Mouse (Mus musculus) limb, embryonic 14.5 days (tissue): ENCODE measurements around the gene Speer4d. TPM values are rescaled to one million over a fixed set of nuclear protein-coding genes. Genes with fewer than 3 reads are reported as not detected.
A peak's percentile ranks its signal among the peaks of the same experiment; 100 is the strongest.
"Not testable (repeated sequence)": the region's sequence is repeated elsewhere in the genome, so short reads cannot be mapped to it uniquely, and the experiment has no call there.

Source experiments
- ATAC-seq: fragments of 200-750 bp; cut with Nextera tagmentation; 2 replicates; pipeline ENCODE4 v1.8.0; 2017; ENCODE audit warnings: low read depth, moderate number of reproducible peaks, moderate TSS enrichment; ENCODE audit not compliant: low FRiP score
- DNase-seq: peaks from one replicate; pipeline ENCODE4 v3.0.0-alpha.2; 2015; ENCODE audit warnings: low spot score
- H3K27ac ChIP-seq: fragments of 300-500 bp; sonication (generic); replicated peaks from 2 replicates; pipeline ENCODE4 v1.5.1; 2014; ENCODE audit warnings: low read depth, mild to moderate bottlenecking, low read length, moderate library complexity, mixed read lengths
- H3K27me3 ChIP-seq: fragments of 300-500 bp; sonication (generic); 2 replicates; pipeline ENCODE4 v1.6.1; 2014; ENCODE audit warnings: low read length, mixed read lengths; ENCODE audit not compliant: control insufficient read depth, insufficient read depth
- H3K36me3 ChIP-seq: fragments of 300-500 bp; sonication (generic); 2 replicates; pipeline ENCODE4 v1.6.1; 2014; ENCODE audit warnings: mild to moderate bottlenecking, low read length, moderate library complexity, mixed read lengths; ENCODE audit not compliant: control insufficient read depth, insufficient read depth
- H3K4me1 ChIP-seq: fragments of 300-500 bp; sonication (generic); 2 replicates; pipeline ENCODE4 v1.6.1; 2014; ENCODE audit warnings: antibody characterized with exemption, low read length, mixed read lengths; ENCODE audit not compliant: control insufficient read depth, insufficient read depth
- H3K4me2 ChIP-seq: fragments of 300-500 bp; sonication (generic); replicated peaks from 2 replicates; pipeline ENCODE4 v1.6.1; 2014; ENCODE audit warnings: low read depth, mild to moderate bottlenecking, low read length, moderate library complexity; ENCODE audit not compliant: severe bottlenecking
- H3K4me3 ChIP-seq: fragments of 300-500 bp; sonication (generic); replicated peaks from 2 replicates; pipeline ENCODE4 v1.5.1; 2014; ENCODE audit warnings: low read length
- H3K9ac ChIP-seq: fragments of 300-500 bp; sonication (generic); 2 replicates; pipeline ENCODE4 v1.6.1; 2014; ENCODE audit warnings: mild to moderate bottlenecking, low read depth, low read length, moderate library complexity; ENCODE audit not compliant: severe bottlenecking
- H3K9me3 ChIP-seq: fragments of 300-500 bp; sonication (generic); 2 replicates; pipeline ENCODE4 v1.6.1; 2016; ENCODE audit warnings: low read length; ENCODE audit not compliant: control insufficient read depth
- WGBS: fragments of 180-500 bp; shearing (Covaris S2); extraction: QIAGEN DNeasy Blood & Tissue Kit; methylation state at CpG from one replicate; pipeline ENCODE4 v1.1.7; 2014; 5-methylcytosine and 5-hydroxymethylcytosine counted together
- polyA plus RNA-seq, 2 experiments: library from polyadenylated mRNA; depleted of rRNA in 1 of 2; stranded (reverse) in 1 of 2; unstranded in 1 of 2; fragments of >200 nt; fragmentation: Nextera tagmentation in 1 of 2; extraction: Ambion mirVana in 1 of 2; gene quantifications; 2 replicates each; pipeline versions ENCODE4 v1.2.1 to v1.2.3; 2012 to 2014

The Speer4d gene
- polyA plus RNA-seq, 2 experiments, result not detected

DNA sequence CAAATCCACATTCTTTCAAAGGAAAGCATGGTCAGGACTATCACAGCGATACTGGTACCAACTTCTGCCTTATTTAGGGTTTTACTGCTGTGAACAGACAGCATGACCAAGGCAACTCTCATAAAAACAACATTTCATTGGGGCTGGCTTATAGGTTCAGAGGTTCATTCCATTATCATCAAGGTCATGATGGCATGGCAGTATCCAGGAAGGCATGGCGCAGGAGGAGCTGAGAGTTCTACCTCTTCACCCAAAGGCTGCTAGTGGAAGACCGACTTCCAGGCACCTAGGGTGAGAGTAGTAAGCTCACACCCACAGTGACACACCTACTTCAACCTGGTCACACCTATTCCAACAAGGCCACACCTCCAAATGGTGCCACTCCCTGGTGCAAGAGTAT, 2.7 kb upstream of the Speer4d start:
- H3K9ac ChIP-seq, H3K36me3 ChIP-seq, H3K4me2 ChIP-seq, H3K4me3 ChIP-seq, ATAC-seq, H3K27me3 ChIP-seq, DNase-seq, H3K4me1 ChIP-seq, H3K27ac ChIP-seq, H3K9me3 ChIP-seq: not testable (repeated sequence)
- 79% methylated on average over 3 of the region's 3 CpGs for WGBS

DNA sequence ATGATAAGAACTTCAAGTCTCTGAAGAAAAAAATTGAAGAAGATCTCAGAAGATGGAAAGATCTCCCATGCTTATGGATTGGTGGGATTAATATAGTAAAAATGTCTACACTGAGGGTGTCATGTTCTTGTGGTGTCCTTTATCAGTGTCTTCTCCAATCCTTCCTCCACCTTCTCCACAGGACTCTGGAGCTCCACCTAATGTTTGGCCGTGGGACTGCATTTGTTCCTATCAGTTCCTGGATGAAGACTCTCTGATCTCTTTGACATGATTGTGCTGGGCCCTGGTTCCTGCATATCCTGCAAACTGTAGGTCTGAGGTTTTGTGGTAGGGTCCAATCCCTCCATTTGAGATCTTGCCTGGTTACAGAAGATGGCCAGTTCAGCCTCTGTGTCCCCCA, 9.3 kb downstream of the Speer4d start:
- not testable (repeated sequence) for ATAC-seq, H3K4me1 ChIP-seq, H3K36me3 ChIP-seq, DNase-seq, H3K27me3 ChIP-seq, H3K4me2 ChIP-seq, H3K9me3 ChIP-seq, H3K27ac ChIP-seq, H3K9ac ChIP-seq, H3K4me3 ChIP-seq
- WGBS, result 24% methylated on average over 1 of the region's 1 CpGs

DNA sequence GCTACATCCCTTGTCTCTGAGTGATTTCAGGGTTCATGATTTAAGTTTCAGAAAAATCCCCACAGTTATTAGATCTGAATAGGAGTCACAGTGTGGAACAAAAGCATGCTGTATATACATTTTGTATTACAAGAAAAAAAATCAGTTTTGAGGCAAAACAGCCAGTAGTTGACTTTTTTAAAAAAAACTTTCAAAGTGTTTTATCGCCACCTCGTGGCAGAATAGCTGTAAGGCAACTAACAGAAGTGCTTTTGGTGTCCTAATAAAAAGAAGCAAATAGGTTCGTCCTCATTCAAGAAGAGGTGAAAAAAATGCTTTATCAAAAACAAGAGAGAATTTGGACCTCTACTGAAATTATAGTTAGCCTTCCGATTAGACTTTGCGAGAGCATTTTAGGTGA, 11.2 kb downstream of the Speer4d start:
- H3K27ac ChIP-seq, H3K9me3 ChIP-seq, ATAC-seq, H3K27me3 ChIP-seq, H3K4me3 ChIP-seq, H3K9ac ChIP-seq, H3K36me3 ChIP-seq, H3K4me1 ChIP-seq, H3K4me2 ChIP-seq, DNase-seq: not testable (repeated sequence)
- WGBS, result 29% methylated on average over 5 of the region's 5 CpGs

- DNase-seq, H3K4me3 ChIP-seq, ATAC-seq, H3K4me1 ChIP-seq, H3K9me3 ChIP-seq, H3K4me2 ChIP-seq, H3K27ac ChIP-seq, H3K36me3 ChIP-seq, H3K9ac ChIP-seq, H3K27me3 ChIP-seq: not testable (repeated sequence)
- WGBS, result 65% methylated on average over 2 of the region's 2 CpGs
Measured at GRCm38 (mm10) chr5:15637637-15638036, 18.8 kb downstream of the Speer4d start.

DNA sequence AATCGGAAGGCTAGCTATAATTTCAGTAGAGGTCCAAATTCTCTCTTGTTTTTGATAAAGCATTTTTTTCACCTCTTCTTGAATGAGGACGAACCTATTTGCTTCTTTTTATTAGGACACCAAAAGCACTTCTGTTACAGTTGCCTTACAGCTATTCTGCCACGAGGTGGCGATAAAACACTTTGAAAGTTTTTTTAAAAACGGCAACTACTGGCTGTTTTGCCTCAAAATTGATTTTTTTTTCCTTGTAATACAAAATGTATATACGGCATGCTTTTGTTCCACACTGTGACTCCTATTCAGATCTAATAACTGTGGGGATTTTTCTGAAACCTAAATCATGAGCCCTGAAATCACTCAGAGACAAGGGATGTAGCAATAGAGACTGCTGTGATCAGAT, 26.8 kb downstream of the Speer4d start:
- not testable (repeated sequence) for H3K27ac ChIP-seq, H3K4me2 ChIP-seq, H3K4me1 ChIP-seq, H3K4me3 ChIP-seq, H3K27me3 ChIP-seq, ATAC-seq, H3K36me3 ChIP-seq, H3K9ac ChIP-seq, H3K9me3 ChIP-seq
- DNase-seq, result peak; percentile 17
- WGBS, result 33% methylated on average over 6 of the region's 6 CpGs

DNA sequence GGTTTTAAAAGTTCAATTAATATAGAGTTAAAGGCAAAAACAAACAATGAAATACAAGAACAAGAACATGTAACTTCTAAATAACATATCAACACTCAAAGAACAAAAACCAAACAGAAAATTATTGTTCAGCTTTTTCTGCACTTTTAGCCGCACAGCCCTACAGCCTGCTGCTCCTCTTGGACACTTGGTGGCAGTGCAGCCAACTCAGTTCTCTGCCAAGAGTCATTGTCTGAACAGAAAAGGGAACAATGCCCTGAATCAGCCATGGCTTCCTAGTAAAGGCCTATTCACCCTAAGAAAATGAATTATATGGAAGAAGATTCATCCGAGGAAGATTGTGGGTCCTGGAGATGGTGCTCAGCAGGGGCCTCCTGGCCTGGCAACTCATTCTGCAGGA, 33.5 kb downstream of the Speer4d start:
- not testable (repeated sequence) for ATAC-seq, H3K9ac ChIP-seq, DNase-seq, H3K27ac ChIP-seq, H3K27me3 ChIP-seq, H3K9me3 ChIP-seq, H3K4me1 ChIP-seq, H3K36me3 ChIP-seq, H3K4me2 ChIP-seq, H3K4me3 ChIP-seq
- WGBS, result 74% methylated on average over 2 of the region's 2 CpGs

DNA sequence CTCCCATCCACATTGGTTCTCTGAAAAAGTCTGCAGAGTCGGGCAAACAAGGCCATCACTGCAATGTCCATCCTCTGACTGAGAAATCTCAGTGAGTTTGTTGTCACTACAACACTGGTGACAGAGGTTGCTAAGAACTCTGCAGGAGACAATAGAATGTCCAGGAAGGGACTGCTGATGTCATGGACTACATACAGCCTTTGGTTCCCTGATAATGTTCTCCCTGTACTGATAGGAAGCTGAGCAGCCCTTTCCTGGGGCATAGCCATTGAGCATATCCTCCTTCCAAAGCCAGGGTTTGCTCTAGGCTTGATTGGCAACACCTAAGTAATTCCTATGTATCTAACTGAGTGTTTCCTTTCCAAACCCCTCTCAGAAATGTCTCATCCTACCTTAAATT, 38.1 kb downstream of the Speer4d start, which contains the start of gene 4930572O03Rik:
4930572O03Rik (minus strand) TSS at position 101 of the 400 bp plus-strand sequence.
- 74% methylated on average over 1 of the region's 1 CpGs for WGBS
- H3K4me3 ChIP-seq, H3K9me3 ChIP-seq, H3K9ac ChIP-seq, DNase-seq, H3K27me3 ChIP-seq, ATAC-seq, H3K4me2 ChIP-seq, H3K27ac ChIP-seq, H3K4me1 ChIP-seq, H3K36me3 ChIP-seq: not testable (repeated sequence)

- H3K27me3 ChIP-seq, H3K27ac ChIP-seq, H3K36me3 ChIP-seq, H3K9me3 ChIP-seq, ATAC-seq, H3K9ac ChIP-seq, H3K4me2 ChIP-seq, H3K4me1 ChIP-seq, DNase-seq, H3K4me3 ChIP-seq: not testable (repeated sequence)
- 75% methylated on average over 6 of the region's 7 CpGs for WGBS
Measured at GRCm38 (mm10) chr5:15663847-15664246, 45.0 kb downstream of the Speer4d start.

- H3K27me3 ChIP-seq, H3K4me1 ChIP-seq, ATAC-seq, H3K4me3 ChIP-seq, H3K4me2 ChIP-seq, H3K27ac ChIP-seq, H3K9ac ChIP-seq, H3K36me3 ChIP-seq, DNase-seq, H3K9me3 ChIP-seq: not testable (repeated sequence)
- WGBS, result 87% methylated on average over 7 of the region's 18 CpGs
Measured at GRCm38 (mm10) chr5:15670789-15671188, 51.9 kb downstream of the Speer4d start.
